Mouse (Mus musculus) gastrocnemius, adult 8-10 months (tissue): ENCODE measurements around the gene Trpt1. TPM values are rescaled to one million over a fixed set of nuclear protein-coding genes. Genes with fewer than 3 reads are reported as not detected.

Source experiments
- DNase-seq, 2 experiments: peaks; one replicate each; pipeline ENCODE4 v3.0.0; 2022; ENCODE audit warnings: low spot score in 2 of 2
- total RNA-seq, 4 experiments: library from RNA; stranded (reverse); gene quantifications; 2 replicates each; pipeline ENCODE4 v1.2.4; 2022

Gene Trpt1
- total RNA-seq: 10 to 100 TPM; 20.8 to 31.7 (median 23.7) TPM

- DNase-seq: peak; percentile 80 to 88
These were observed at the start of gene Trpt1, which contains the start of gene Nudt22 for GRCm38 (mm10) chr19:6996006-6996405. Trpt1 (plus strand) TSS chr19:6996131. Nudt22 (minus strand) TSS chr19:6996117.

DNA sequence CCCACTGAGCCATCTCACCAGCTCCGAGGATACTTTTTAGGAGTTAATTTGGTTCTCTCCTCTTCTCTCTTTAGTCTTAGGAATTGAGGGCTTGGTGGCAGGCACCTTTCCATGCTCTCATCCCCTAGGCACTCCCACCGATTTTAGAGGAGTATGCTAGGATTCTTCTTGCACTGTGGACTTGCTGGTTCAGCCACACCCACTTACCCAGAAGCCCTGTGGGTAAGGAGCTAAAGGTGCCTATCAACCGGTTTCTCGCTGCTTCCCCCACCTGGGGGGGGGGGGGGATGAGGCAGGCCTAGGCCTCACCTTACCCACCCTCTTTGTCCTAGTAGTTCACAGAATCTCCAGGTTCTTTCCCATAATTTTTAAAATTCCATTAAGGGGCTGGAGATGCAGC lies 48.2 kb upstream of the Trpt1 start:
- DNase-seq: no peak

GRCm38 (mm10) chr19:6948186-6948585 lies 47.7 kb upstream of the Trpt1 start:
- no peak for DNase-seq

DNA sequence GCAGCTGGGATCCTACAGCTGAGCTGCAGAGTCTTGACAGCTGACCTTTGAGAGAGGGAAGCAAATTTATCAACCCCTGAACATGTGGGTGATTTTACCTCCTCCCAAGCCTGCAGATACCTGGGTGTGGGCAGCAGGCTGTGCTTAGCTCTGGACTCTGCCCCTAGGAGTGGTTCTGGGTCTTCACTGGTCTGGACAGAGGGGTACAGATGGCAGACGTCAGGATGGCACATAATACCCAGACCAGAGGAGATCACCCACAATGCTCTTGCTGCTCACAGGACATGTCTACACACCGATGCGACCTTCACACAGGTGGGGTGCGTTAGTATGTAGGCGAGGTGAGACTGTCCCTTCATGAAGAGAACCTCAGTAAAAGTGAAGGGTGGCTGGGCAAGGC lies 46.4 kb upstream of the Trpt1 start:
- DNase-seq: no peak

DNA sequence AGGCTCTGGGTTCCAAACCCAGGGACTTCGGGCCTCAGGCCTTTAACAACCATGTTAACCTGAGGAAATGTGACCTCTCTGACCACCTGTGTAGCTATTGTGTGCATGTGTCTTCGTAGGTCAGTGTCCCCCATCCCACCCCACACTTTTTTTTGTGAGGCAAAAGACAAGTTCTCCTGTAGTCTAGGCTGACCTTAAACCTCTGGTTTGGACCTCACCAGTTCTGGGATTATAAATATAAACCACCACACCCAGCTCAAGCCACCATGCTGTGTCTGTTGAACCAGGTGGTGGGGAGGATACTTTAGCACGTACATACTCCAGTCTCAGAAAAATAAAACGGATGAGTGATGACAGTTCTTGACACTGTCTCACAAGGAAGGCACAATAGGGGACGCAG lies 46.0 kb upstream of the Trpt1 start:
- no peak for DNase-seq

DNA sequence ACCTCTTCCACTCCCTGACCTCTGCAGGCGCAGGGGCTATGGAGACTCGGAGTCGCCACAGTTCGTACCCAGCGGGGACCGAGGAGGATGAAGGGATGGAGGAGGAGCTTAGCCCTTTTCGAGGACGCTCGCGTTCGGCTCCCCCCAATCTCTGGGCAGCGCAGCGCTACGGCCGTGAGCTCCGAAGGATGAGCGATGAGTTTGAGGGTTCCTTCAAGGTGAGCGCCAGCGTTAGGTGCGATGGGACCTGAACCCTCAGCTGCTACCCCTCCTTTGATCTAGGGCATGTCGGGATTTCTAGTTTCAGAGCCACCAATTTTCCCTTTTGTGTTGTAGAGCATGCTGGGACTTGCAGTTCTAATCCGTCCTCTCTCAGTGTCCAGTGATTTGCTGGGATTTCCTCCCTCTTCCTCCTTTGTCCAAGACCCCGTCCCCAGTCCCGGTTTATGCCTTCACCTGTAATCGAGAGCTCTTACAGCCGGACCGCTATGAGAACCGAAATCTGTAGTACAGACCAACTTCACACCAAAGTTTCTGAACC lies 45.2 kb upstream of the Trpt1 start:
- no peak for DNase-seq

- peak; percentile 92 to 93 for DNase-seq
These were observed 44.5 kb upstream of the Trpt1 start for GRCm38 (mm10) chr19:6951381-6951968.

DNA sequence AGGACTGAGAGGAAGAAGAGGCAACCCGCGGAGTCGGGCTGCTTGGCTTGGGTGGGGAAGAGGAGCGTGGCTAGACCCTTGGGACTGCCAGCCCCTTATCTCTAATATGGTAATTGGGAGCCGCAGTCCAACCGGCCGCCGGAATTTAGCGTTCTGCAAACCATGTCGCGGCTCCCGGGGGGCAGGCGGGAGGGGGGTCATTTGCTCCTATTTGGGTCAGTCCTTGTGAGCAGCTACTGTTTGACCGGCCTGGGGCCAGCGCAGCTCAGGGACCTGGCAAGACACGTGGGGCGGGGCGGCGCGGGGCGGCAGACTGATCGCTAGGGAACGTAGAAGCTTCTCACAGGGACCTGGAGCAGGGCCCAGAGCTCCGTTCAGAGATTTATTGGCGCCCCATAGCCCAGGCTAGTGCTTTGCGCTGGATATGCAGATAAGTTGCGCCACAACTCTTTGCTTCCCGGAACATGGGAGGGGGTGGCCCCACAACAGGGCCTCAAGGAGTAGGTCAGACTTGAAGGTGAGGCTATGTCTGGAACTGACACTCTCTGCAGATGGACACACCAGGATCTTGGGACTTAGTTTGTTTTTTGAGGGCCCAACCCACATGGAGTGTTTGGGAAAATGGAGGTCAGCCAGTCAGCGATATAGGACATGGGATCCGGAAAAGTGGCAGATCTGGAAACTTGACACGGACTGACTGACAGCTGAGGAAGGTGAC lies 43.8 kb upstream of the Trpt1 start:
- peak; percentile 86 to 88 for DNase-seq

DNA sequence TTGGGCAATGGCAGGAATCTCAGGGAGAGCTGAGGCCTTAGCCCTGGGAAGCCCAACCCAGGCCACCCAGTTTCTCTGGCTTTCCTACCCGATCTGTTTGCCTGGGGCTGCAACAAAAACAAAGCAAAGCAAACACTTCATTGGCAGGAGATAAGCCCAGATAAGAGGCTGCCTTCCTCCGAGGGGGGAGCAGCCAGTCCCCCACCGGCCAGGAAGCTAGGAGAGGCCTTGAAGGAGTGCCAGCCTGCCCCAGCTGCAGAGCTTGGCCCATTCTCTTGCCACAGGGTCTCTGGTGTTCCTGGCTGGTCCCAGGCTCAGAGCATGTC lies 43.3 kb upstream of the Trpt1 start:
- no peak for DNase-seq

GRCm38 (mm10) chr19:6954046-6954445 lies 41.9 kb upstream of the Trpt1 start:
- no peak for DNase-seq

DNA sequence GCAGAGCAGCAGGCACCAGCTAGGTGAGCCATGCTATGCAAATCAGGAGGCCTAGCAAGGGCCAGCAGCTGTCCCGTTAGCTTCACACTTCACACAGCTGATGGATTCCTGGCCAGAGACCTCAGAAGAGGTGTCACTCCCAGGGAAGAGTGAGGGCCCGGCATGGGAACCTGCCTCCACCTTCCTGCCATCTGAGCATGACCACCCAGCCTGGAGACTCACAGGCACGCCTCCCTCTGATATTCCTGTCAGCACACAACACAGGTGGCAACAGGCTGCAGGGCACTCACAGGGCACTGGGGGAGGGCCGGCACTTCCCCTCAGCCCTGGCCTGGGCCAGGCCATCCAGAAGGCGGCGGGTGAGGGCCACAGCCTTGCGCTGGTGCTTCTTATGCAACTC lies 40.5 kb upstream of the Trpt1 start:
- DNase-seq: no peak

GRCm38 (mm10) chr19:6956461-6956860 lies 39.5 kb upstream of the Trpt1 start:
- no peak for DNase-seq

- no peak for DNase-seq
These were observed 27.2 kb upstream of the Trpt1 start for GRCm38 (mm10) chr19:6968491-6969271.

DNA sequence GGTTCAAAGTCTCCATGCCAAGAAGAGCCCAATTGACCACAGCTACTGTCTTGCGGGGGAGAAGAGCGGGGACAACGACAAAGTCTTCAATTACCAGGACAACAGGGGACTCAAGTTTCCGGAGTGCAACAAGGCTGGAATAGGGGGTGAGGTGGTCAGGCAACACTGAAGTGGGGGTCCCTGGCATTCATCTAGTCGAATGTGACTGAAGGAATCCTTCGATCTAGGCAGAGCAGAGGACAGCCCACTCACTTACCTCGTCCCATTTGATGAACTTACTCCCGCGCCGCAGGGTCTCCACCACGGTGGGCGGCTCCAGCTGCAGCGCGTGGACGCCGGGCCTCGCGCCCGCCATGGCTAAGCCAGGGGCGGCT lies 26.7 kb upstream of the Trpt1 start:
- no peak for DNase-seq

DNA sequence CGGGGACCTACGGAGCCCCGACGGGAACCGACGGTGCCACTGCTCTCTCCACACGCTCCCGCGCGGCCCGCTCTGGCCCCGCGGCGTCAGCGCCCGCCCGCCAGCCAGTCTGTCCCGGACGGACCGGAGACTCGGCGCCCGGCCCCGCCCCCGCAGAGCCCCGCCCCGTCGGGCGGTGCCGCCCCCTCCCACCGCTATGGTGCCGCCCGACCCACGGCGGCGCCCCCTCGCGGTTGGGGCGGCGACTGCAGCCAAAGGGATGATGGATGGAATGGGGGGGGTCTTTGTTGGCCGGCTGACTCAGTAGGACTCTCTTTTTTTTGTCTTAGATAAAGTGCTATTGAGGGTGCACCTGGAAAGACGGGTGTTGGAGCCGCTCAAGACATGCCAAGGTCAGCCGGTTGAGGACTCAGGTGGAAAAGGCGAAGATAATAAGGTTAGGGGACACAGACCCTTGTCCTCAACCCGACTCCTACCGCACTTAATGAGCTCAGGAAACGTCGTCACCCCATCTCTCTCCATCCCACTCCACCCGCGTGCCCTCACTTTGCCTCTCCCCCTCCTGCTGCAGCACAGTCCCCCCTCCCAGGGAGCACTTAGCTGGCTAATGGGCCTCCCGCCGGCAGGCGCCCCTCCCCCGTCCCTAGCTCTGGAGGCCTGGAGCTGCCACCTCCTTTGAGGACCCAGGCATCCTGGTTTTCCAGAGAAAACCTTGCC lies 26.1 kb upstream of the Trpt1 start:
- peak; percentile 59 to 67 for DNase-seq

DNA sequence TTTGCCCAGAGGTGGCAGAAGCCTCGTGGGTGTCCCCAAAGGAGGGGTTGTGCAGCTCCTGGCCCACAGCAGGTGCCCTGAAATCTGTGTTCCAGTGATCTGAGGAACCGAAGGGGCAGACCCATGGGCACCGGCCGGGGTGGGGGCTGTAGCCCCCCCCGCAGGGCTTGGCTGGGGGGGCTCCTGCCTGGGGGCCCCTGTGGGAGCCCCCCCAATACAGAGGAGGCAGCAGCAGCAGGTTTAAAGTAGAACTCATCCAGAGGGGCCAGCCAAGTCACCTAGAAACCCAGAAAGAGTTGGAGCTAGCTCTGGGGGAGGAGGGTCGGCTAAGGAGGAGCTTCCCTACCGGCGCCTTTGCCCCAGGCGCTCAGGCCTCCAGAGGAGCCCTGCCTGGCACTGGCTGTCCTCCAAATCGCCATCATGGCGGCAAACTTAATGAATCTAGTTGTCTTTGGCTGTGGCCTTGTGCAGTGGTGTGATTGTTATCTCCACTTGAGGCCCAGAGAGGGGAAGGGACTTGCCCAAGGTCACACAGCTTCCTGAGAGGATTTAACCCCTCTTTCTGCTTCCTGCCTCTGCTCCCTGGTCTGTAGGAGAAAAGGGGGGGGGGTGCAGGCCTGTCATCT lies 25.4 kb upstream of the Trpt1 start:
- DNase-seq: no peak

- DNase-seq: no peak
These were observed 24.3 kb upstream of the Trpt1 start for GRCm38 (mm10) chr19:6971644-6972043.

GRCm38 (mm10) chr19:6972247-6972917 lies 23.5 kb upstream of the Trpt1 start:
- no peak for DNase-seq

DNA sequence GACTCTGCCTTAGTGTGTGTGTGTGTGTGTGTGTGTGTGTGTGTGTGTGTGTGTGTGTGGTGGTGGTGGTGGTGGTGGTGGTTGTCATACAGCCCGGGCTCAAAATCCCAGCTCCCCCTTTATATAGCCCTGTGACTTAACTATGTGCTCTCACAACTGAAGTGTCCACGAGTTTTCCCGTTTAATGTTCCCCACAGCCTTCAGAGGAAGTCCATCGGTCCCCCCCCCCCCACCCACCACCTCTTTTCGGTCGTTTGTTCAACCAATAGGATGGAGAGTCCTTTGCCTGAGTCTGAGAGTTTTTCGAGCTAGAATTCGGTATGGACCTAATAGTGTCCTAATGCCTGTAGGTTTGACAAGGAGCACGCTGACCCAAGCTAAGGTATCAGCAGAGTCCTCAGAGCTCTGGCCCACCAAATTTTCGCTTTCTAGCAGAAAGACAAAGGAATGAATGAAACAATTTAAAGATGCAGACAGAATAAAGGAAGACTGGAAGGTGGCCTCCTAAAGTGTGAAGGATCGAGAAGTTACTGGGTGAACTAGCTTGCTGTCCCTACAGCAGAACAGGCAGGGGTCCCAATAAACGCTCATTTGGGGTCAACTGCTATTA lies 22.2 kb upstream of the Trpt1 start:
- no peak for DNase-seq
